In genomic region chr10:120875672-120876463, GRCm38 (mm10) we compare ENCODE assay signal across 8 mouse cellular contexts. TPM values are rescaled to one million over a fixed set of nuclear protein-coding genes. Genes with fewer than 3 reads are reported as not detected.
DNase-seq lines count a peak whose midpoint lies in the region; ATAC-seq lines count a peak whose summit lies in the region.

No protein-coding gene starts in this region.

- H3K4me3 ChIP-seq in forebrain, embryonic 10.5 days = peak overlapping the region; percentile 30
- H3K4me3 ChIP-seq in heart, embryonic 15.5 days = peak overlapping the region; percentile 27
- peak overlapping the region; percentile 28 for H3K4me3 ChIP-seq in liver, embryonic 13.5 days (replicated peaks)
- H3K4me3 ChIP-seq in stomach, embryonic 15.5 days (replicated peaks) = no peak overlapping the region

- H3K27ac ChIP-seq in forebrain, embryonic 10.5 days = peak overlapping the region; percentile 67
- peak overlapping the region; percentile 95 for H3K27ac ChIP-seq in heart, embryonic 15.5 days
- H3K27ac ChIP-seq in liver, embryonic 13.5 days = no peak overlapping the region
- H3K27ac ChIP-seq in stomach, embryonic 15.5 days = peak overlapping the region; percentile 36

- H3K9me3 ChIP-seq in forebrain, embryonic 10.5 days = no peaks in the 10 kb centered on the region
- H3K9me3 ChIP-seq in heart, embryonic 15.5 days (replicated peaks) = no peaks in the 10 kb centered on the region
- no peaks in the 10 kb centered on the region for H3K9me3 ChIP-seq in liver, embryonic 13.5 days (replicated peaks)
- no peaks in the 10 kb centered on the region for H3K9me3 ChIP-seq in stomach, embryonic 15.5 days

- no peaks in the 10 kb centered on the region for H3K36me3 ChIP-seq in forebrain, embryonic 10.5 days (replicated peaks)
- 0 out of 2 replicates have a peak, but pooled peaks cover 1% of the 10 kb centered on the region for H3K36me3 ChIP-seq in heart, embryonic 15.5 days
- no peaks in the 10 kb centered on the region for H3K36me3 ChIP-seq in liver, embryonic 13.5 days
- no peaks in the 10 kb centered on the region for H3K36me3 ChIP-seq in stomach, embryonic 15.5 days

- peak overlapping the region; percentile 55 for H3K4me2 ChIP-seq in heart, embryonic 15.5 days
- H3K4me2 ChIP-seq in liver, embryonic 13.5 days = peak overlapping the region; percentile 54
- peak overlapping the region; percentile 42 for H3K4me2 ChIP-seq in stomach, embryonic 15.5 days

- peaks cover 50% of the 10 kb centered on the region for H3K4me1 ChIP-seq in forebrain, embryonic 10.5 days
- H3K4me1 ChIP-seq in heart, embryonic 15.5 days (replicated peaks) = peaks cover 50% of the 10 kb centered on the region
- peaks cover 21% of the 10 kb centered on the region for H3K4me1 ChIP-seq in liver, embryonic 13.5 days (replicated peaks)
- peaks cover 25% of the 10 kb centered on the region for H3K4me1 ChIP-seq in stomach, embryonic 15.5 days

- no peaks in the 10 kb centered on the region for H3K27me3 ChIP-seq in forebrain, embryonic 10.5 days (ENCODE audit: poor library complexity, severe bottlenecking)
- no peaks in the 10 kb centered on the region for H3K27me3 ChIP-seq in heart, embryonic 15.5 days
- no peaks in the 10 kb centered on the region for H3K27me3 ChIP-seq in liver, embryonic 13.5 days
- no peaks in the 10 kb centered on the region for H3K27me3 ChIP-seq in stomach, embryonic 15.5 days (replicated peaks)

- peak; percentile 78 for DNase-seq in CD4-positive, CD25-positive, alpha-beta regulatory T cell, adult 2 months (ENCODE audit: low read depth, low spot score)
- DNase-seq in c-Kit-negative CD71-positive TER-119-positive erythroid progenitor cells, embryonic 14.5 days (ENCODE audit: low read depth, low spot score) = peak; percentile 27
- DNase-seq in forebrain, embryonic 10.5 days (ENCODE audit: extremely low spot score, low spot score) = peak; percentile 89
- DNase-seq in kidney, postnatal 25 days = peak; percentile 79 to 89
- DNase-seq in liver, embryonic 13.5 days = peak; percentile 63
- DNase-seq in neural tube, embryonic 10.5 days (ENCODE audit: extremely low spot score, low spot score) = peak; percentile 92

- ATAC-seq in heart, embryonic 15.5 days (replicated peaks; ENCODE audit: insufficient number of reproducible peaks, insufficient read depth, low FRiP score, low read depth) = peak; percentile 70
- ATAC-seq in liver, embryonic 13.5 days (ENCODE audit: low read depth) = peak; percentile 80
- ATAC-seq in stomach, embryonic 15.5 days (ENCODE audit: insufficient read depth, low FRiP score, low read depth) = peak; percentile 76

- H3K9ac ChIP-seq in heart, embryonic 15.5 days = peak overlapping the region; percentile 36; the same call in 1 of the 2 replicates
- H3K9ac ChIP-seq in liver, embryonic 13.5 days = no peak overlapping the region
- H3K9ac ChIP-seq in stomach, embryonic 15.5 days = no peak overlapping the region

- 20% methylated on average over 26 of the region's 26 CpGs for WGBS in forebrain, embryonic 10.5 days
- WGBS in heart, embryonic 15.5 days = 10% methylated on average over 26 of the region's 26 CpGs
- WGBS in liver, embryonic 13.5 days (ENCODE audit: insufficient replicate concordance) = 13% methylated on average over 26 of the region's 26 CpGs
- WGBS in stomach, embryonic 15.5 days = 14% methylated on average over 26 of the region's 26 CpGs

RNA-seq across cellular contexts. Expression of gene Msrb3, which starts 23.0 kb away (rescaled TPM):
- 4.9 and 5.7 TPM in 2 replicates for polyA plus RNA-seq in forebrain, embryonic 10.5 days (2016; fragmentation: Nextera tagmentation; extraction: Ambion mirVana)
- 35.4 and 35.5 TPM in 2 replicates for polyA plus RNA-seq in heart, embryonic 15.5 days (2015; fragmentation: Nextera tagmentation; extraction: Ambion mirVana)
- polyA plus RNA-seq in liver, embryonic 13.5 days (2015; fragmentation: Nextera tagmentation; extraction: Ambion mirVana) = 0.82 and 1.7 TPM in 2 replicates
- polyA plus RNA-seq in stomach, embryonic 15.5 days (2015; fragmentation: Nextera tagmentation; extraction: Ambion mirVana) = 18.2 and 20.3 TPM in 2 replicates

Comparison
In these comparisons a context has a peak if more than half of its experiments do, and no peak if none do; other contexts are left out.
1. DNase-seq: peak in every context shown above with its lines; median percentile 92 in neural tube, embryonic 10.5 days; 89 in forebrain, embryonic 10.5 days; 84 in kidney, postnatal 25 days; 78 in CD4-positive, CD25-positive, alpha-beta regulatory T cell, adult 2 months; 63 in liver, embryonic 13.5 days; 27 in c-Kit-negative CD71-positive TER-119-positive erythroid progenitor cells, embryonic 14.5 days.